Mouse (Mus musculus) cerebral cortex, adult 2 months (tissue): ENCODE data around the gene Col27a1.

ENCODE experiments used
- WGBS: fragments of 180-500 bp; shearing (Covaris S2); methylation state at CpG from one replicate; pipeline ENCODE4 v1.1.7; 2018; 5-methylcytosine and 5-hydroxymethylcytosine counted together

Col27a1 gene

GRCm38 (mm10) chr4:63311426-63311825, 97.6 kb downstream of the Col27a1 start:
- WGBS: 82% methylated on average over 7 of the region's 7 CpGs

GRCm38 (mm10) chr4:63314063-63314462, 100.3 kb downstream of the Col27a1 start:
- 94% methylated on average over 5 of the region's 5 CpGs for WGBS

- 50% methylated on average over 9 of the region's 9 CpGs for WGBS
Measured at GRCm38 (mm10) chr4:63316076-63316746, 102.4 kb downstream of the Col27a1 start.

- 37% methylated on average over 3 of the region's 3 CpGs for WGBS
Measured at GRCm38 (mm10) chr4:63319566-63319965, 105.8 kb downstream of the Col27a1 start.

GRCm38 (mm10) chr4:63323275-63323815, 109.5 kb downstream of the Col27a1 start:
- 74% methylated on average over 8 of the region's 8 CpGs for WGBS

- 90% methylated on average over 4 of the region's 4 CpGs for WGBS
Measured at GRCm38 (mm10) chr4:63333403-63333802, 119.6 kb downstream of the Col27a1 start.

GRCm38 (mm10) chr4:63338414-63339076, 124.7 kb downstream of the Col27a1 start:
- WGBS: 36% methylated on average over 3 of the region's 3 CpGs

GRCm38 (mm10) chr4:63342491-63342890, 128.7 kb downstream of the Col27a1 start:
- 89% methylated on average over 4 of the region's 4 CpGs for WGBS

- WGBS: 87% methylated on average over 3 of the region's 3 CpGs
Measured at GRCm38 (mm10) chr4:63343608-63344007, 129.8 kb downstream of the Col27a1 start.

GRCm38 (mm10) chr4:63344295-63344694, 130.5 kb downstream of the Col27a1 start, which contains the start of gene Orm1:
Gene Orm1 (plus strand): TSS chr4:63344560.
- 92% methylated on average over 8 of the region's 8 CpGs for WGBS

- 99% methylated on average over 4 of the region's 4 CpGs for WGBS
Measured at GRCm38 (mm10) chr4:63346659-63347058, 132.9 kb downstream of the Col27a1 start.

- WGBS: 71% methylated on average over 6 of the region's 6 CpGs
Measured at GRCm38 (mm10) chr4:63348524-63348923, 134.7 kb downstream of the Col27a1 start.

GRCm38 (mm10) chr4:63355877-63356665, 142.3 kb downstream of the Col27a1 start, which contains the start of gene Orm3:
Gene Orm3 (plus strand): TSS chr4:63356162.
- WGBS: 84% methylated on average over 4 of the region's 4 CpGs

GRCm38 (mm10) chr4:63356981-63357570, 143.3 kb downstream of the Col27a1 start:
- WGBS: 94% methylated on average over 2 of the region's 2 CpGs

- WGBS: 88% methylated on average over 6 of the region's 6 CpGs
Measured at GRCm38 (mm10) chr4:63359861-63360260, 146.1 kb downstream of the Col27a1 start.

GRCm38 (mm10) chr4:63362150-63362549, 148.3 kb downstream of the Col27a1 start, which contains the start of gene Orm2:
Gene Orm2 (plus strand): TSS chr4:63362449.
- 77% methylated on average over 5 of the region's 5 CpGs for WGBS

GRCm38 (mm10) chr4:63368577-63368976, 154.8 kb downstream of the Col27a1 start:
- 28% methylated on average over 4 of the region's 4 CpGs for WGBS

- 74% methylated on average over 7 of the region's 7 CpGs for WGBS
Measured at GRCm38 (mm10) chr4:63370897-63371296, 157.1 kb downstream of the Col27a1 start.

GRCm38 (mm10) chr4:63371890-63372289, 158.1 kb downstream of the Col27a1 start:
- 77% methylated on average over 3 of the region's 3 CpGs for WGBS

GRCm38 (mm10) chr4:63373404-63373803, 159.6 kb downstream of the Col27a1 start:
- 95% methylated on average over 8 of the region's 8 CpGs for WGBS

GRCm38 (mm10) chr4:63374331-63374730, 160.5 kb downstream of the Col27a1 start:
- WGBS: 96% methylated on average over 12 of the region's 12 CpGs

- 73% methylated on average over 1 of the region's 1 CpGs for WGBS
Measured at GRCm38 (mm10) chr4:63375367-63375766, 161.6 kb downstream of the Col27a1 start.
